Mouse (Mus musculus) CH12.LX (cell line): ENCODE measurements around the gene Arhgef39.

Source experiments
- CHD2 ChIP-seq: IDR thresholded peaks from 2 replicates; pipeline ENCODE4 v1.6.1; 2011; ENCODE audit warnings: low read length, improper control_type of control experiment
- CTCF ChIP-seq, 2 experiments: IDR thresholded peaks in 1 of 2; conservative IDR thresholded peaks in 1 of 2; 2 replicates each; pipeline ENCODE4 v1.5.1; 2011 to 2012; ENCODE audit warnings: low read depth in 2 of 2, low read length in 2 of 2, improper control_type of control experiment in 1 of 2, inconsistent platforms in 1 of 2, mild to moderate bottlenecking in 1 of 2, moderate library complexity in 1 of 2
- EP300 ChIP-seq: IDR thresholded peaks from 2 replicates; pipeline ENCODE4 v1.6.1; 2011; ENCODE audit warnings: low read length, improper control_type of control experiment
- HCFC1 ChIP-seq: IDR thresholded peaks from 2 replicates; pipeline ENCODE4 v1.6.1; 2012; ENCODE audit warnings: low read depth, mild to moderate bottlenecking, inconsistent platforms, low read length, improper control_type of control experiment
- IRF4 ChIP-seq: IDR thresholded peaks from 2 replicates; pipeline ENCODE4 v1.6.1; 2014; ENCODE audit warnings: low read depth, mild to moderate bottlenecking, inconsistent platforms, low read length, improper control_type of control experiment
- JUND ChIP-seq: conservative IDR thresholded peaks from 2 replicates; pipeline ENCODE4 v1.6.1; 2011; ENCODE audit warnings: low read depth, low read length, improper control_type of control experiment
- POLR2A ChIP-seq: IDR thresholded peaks from 2 replicates; pipeline ENCODE4 v1.6.1; 2011; ENCODE audit warnings: low read depth, mild to moderate bottlenecking, improper control_type of control experiment, low read length
- POLR2AphosphoS2 ChIP-seq: IDR thresholded peaks from 2 replicates; pipeline ENCODE4 v1.6.1; 2011; ENCODE audit warnings: low read depth, low read length, improper control_type of control experiment
- SIN3A ChIP-seq: IDR thresholded peaks from 2 replicates; pipeline ENCODE4 v1.6.1; 2012; ENCODE audit warnings: low read length, improper control_type of control experiment, inconsistent platforms

GRCm38 (mm10) chr4:43509109-43509508 is 9.6 kb upstream of the Arhgef39 start:
- TF ChIP-seq EP300 (no peak), HCFC1 (no peak), SIN3A (no peak), CTCF (conservative IDR thresholded peaks at IDR 0.05 in 1 of 2, IDR thresholded peaks at IDR 0.05 in 1 of 2; ENCODE audit: low read depth in 2 of 2, low read length in 2 of 2) (no peak), POLR2AphosphoS2 (no peak), JUND (no peak), CHD2 (no peak), POLR2A (no peak), IRF4 (no peak)
